Comparison of ENCODE assay signal across 16 mouse cellular contexts in the genomic region with DNA sequence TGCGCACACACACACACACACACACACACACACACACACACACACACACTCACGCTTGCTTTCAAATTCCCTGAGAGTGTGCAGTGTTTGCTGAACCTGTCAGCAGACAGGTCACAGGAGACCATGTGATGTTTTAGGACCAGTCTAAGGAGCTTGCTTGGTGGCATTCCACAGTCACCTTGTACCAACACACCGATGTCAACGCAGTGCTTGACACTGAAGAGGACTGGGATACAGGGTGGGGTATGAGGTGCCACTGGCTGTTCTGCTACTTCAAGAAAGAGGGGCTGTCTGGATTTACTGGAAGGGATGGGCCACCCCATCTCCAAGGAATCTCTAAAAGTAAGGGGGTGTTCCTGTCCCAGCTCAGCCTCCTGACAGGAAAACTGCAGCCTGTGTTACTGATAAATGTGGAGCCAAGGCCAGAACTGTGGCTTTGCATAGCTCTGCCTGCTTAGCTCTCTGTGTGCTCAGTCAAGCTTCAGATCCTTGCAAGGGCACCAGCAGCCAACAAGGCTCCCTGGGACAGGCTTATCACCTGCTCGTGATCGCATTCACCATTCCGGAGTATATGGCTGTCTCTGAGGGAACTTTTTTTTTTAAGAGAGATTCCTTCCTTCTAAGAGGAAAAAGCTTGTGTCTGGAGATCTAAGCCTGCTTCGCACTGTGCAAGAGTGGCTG.
DNase-seq lines count a peak whose midpoint lies in the region; ATAC-seq lines count a peak whose summit lies in the region.
"Had no signal": no experiment of that assay in that cellular context is flagged by ENCODE, and none has a peak within 500 bp of the region (broad histone marks: within the 10 kb centered on the region; RNA-seq: fewer than 3 reads in every experiment).

No protein-coding gene starts in this region.

- no peaks in the 10 kb centered on the region for H3K36me3 ChIP-seq in heart, embryonic 10.5 days
- H3K36me3 ChIP-seq in lung, embryonic 16.5 days (ENCODE audit: control insufficient read depth, insufficient read depth, low read length), result no peaks in the 10 kb centered on the region

- 48% methylated on average over 8 of the region's 8 CpGs for WGBS in heart, embryonic 10.5 days
- 53% methylated on average over 8 of the region's 8 CpGs for WGBS in lung, embryonic 16.5 days

- H3K4me1 ChIP-seq in heart, embryonic 10.5 days, result peaks cover 76% of the 10 kb centered on the region
- peaks cover 68% of the 10 kb centered on the region for H3K4me1 ChIP-seq in lung, embryonic 16.5 days (replicated peaks; ENCODE audit: control insufficient read depth, insufficient read depth, low read length)

- H3K27ac ChIP-seq in heart, embryonic 10.5 days, result peak overlapping the region; percentile 76; the same call in 1 of the 2 replicates
- peak overlapping the region; percentile 93 for H3K27ac ChIP-seq in lung, embryonic 16.5 days (ENCODE audit: low read length)
- H3K27ac ChIP-seq: macrophage had no signal

- H3K27me3 ChIP-seq in heart, embryonic 10.5 days (ENCODE audit: insufficient read depth, poor library complexity, severe bottlenecking), result peaks cover 67% of the 10 kb centered on the region
- peaks cover 14% of the 10 kb centered on the region for H3K27me3 ChIP-seq in lung, embryonic 16.5 days (ENCODE audit: control insufficient read depth, insufficient read depth, low read depth, low read length)

- no peaks in the 10 kb centered on the region for H3K9me3 ChIP-seq in heart, embryonic 10.5 days
- no peaks in the 10 kb centered on the region for H3K9me3 ChIP-seq in lung, embryonic 16.5 days (ENCODE audit: control insufficient read depth, low read length)
- H3K9me3 ChIP-seq: limb, embryonic 13.5 days had no signal

- peak overlapping the region; percentile 26; the same call in 1 of the 2 replicates for H3K9ac ChIP-seq in lung, embryonic 16.5 days (ENCODE audit: low read length)
- H3K9ac ChIP-seq: limb, embryonic 13.5 days had no signal

- H3K4me2 ChIP-seq in lung, embryonic 16.5 days (ENCODE audit: low read depth, low read length), result 0 out of 2 replicates have a peak overlapping the region, but pooled peaks have one; percentile 18
- H3K4me2 ChIP-seq: limb, embryonic 13.5 days had no signal

- no peak for DNase-seq in heart, embryonic 10.5 days (ENCODE audit: low spot score)
- DNase-seq in heart, adult 9 months (ENCODE audit: low spot score in 2 of 2), result no peak
- peak; percentile 21 for DNase-seq in urinary bladder, postnatal 25 days (ENCODE audit: low spot score)
- DNase-seq in urinary bladder, postnatal 4 days (ENCODE audit: low spot score in 2 of 2), result no peak
- no peak for DNase-seq in retina, postnatal 1 day
- no peak for DNase-seq in spleen, postnatal 14 days (ENCODE audit: low spot score in 2 of 2)
- no peak for DNase-seq in ovary, adult 18-20 months (ENCODE audit: low spot score)
- DNase-seq: adrenal gland, adult 2 months; cerebellum, adult 9-10 months; heart, adult 18-20 months; layer of hippocampus, postnatal 36 days; thymus, postnatal 36 days had no signal

- peak; percentile 83 for ATAC-seq in lung, embryonic 16.5 days (ENCODE audit: low read depth)
- ATAC-seq: midbrain, embryonic 16.5 days had no signal

- no peak overlapping the region for H3K4me3 ChIP-seq in heart, embryonic 10.5 days
- no peak overlapping the region for H3K4me3 ChIP-seq in lung, embryonic 16.5 days (ENCODE audit: low read length)
- H3K4me3 ChIP-seq: limb, embryonic 13.5 days had no signal
